Mouse (Mus musculus): ENCODE measurements around the gene Inpp5a. TPM values are rescaled to one million over a fixed set of nuclear protein-coding genes. Genes with fewer than 3 reads are reported as not detected.
A peak's percentile ranks its signal among the peaks of the same experiment; 100 is the strongest.

Gene Inpp5a
- total RNA-seq, 2 experiments from 2014 or later, result 80.9 to 101 TPM

DNA sequence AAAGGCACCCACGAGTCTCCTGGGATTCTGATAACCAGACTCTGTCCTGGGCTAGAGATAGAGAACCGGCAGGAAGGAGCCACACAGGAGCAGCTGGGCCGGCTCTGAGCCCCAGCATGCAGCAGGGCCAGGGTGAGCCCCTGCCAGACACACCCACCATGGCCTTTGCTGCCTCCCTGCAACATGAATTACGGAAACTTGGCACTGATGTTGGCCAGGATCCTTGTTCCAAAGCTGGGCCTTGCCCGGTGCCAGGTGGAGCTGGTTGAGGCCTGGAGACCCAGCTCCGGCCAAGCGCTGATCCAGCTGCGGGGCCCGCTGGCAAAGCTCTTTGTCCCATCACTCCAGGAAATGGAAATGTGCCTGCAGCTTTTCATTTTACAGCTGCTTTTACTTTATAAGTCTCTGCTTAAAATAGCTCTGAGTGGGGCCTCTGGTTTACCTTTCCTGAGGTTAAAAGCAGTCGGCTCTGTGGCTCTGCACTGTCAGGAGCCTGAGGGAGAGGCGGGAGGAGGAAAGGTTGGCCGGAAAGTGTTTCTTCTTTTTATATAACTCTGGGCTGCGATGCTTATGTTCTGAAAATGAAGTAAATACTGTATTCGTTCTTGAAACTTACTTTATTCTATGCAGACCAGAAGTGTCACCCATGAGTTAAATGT is 20.1 kb upstream of the Inpp5a start:
- peak; percentile 45 to 50 for DNase-seq (ENCODE audit: low spot score in 2 of 2)

DNA sequence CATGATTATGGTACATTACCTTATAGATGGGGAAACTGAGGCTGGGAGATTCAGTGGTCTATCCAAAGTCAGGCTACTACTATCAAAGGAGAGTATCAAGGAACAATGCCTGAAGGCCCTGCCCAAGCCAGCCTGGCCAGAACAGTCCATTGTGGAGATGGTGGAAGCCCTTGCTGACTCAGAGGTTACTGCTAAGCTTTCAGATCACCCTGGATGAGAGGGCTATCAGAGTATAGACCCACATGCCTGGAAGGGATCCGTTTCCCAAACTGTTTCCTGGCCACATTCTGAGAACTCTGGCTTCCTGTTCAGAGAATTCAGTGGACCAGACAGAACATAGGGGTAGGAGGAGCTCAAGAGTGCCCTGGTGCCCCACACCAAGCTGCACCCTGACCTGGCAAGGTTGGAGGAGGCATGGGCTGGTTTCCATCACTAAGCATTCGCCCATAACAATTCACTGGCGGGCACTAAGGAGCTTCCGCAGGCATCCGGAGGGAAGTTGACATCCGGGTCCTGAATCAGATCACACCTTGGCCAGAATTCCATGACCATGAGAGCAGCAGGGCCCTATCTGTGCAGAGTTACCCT is 19.3 kb upstream of the Inpp5a start:
- DNase-seq (ENCODE audit: low spot score in 2 of 2), result no peak

DNA sequence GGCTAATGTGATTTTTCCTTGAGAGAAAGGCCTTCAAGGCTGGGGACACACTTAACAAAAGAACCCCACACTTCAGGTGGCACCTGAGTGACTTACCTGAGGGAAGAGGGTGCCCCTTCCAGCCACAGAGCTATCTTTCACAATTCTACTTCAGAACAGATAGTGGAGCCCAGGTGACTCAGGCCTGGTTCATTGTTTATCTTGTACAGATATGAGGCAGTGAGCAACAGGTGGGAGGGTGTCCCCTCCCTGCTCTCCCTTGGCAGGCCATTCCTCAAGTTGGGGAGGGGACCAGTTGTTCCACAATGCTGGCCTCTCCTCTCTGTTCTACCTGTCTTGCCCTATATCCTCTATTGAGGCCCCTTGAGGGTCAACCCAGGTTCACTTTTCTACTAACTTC is 17.5 kb upstream of the Inpp5a start:
- DNase-seq (ENCODE audit: low spot score in 2 of 2), result no peak

DNA sequence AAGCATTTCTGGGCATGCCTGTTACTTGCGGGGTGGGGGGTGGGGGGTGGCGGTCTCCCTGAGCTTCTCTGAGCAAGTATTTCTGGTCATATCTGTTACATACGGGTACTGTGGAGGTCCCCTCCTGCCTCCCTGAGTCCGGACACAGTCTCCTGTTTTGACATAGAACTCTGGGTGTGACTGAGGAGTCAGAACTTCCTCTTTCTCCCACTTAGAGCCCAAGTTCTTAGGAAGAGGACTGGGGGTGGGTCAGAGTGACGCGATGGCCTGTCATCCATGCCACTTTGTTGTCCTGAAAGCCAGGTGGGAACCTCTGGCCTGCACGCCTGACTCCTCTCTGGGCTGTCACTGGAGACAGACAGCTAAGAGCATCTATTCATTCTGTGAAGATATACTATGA is 11.5 kb upstream of the Inpp5a start:
- no peak for DNase-seq (ENCODE audit: low spot score in 2 of 2)

DNA sequence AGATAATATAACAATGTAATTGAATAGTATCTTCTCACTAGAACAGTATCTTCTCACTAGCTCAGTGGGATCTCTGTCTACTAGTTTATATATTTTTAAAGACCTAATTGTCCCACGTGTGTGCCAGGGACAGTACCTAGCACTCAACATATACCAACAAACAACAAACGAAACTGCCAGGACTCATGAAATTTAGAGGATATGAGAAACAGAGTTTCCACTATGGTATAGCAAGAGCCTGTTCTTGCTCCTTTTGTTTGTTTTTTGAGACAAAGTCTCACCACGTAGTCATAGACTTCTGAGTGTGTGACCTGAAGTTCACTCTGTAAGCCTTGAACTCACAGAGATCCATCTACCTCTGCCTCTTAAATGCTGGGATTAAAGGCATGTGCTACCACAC is 10.6 kb upstream of the Inpp5a start:
- no peak for DNase-seq (ENCODE audit: low spot score in 2 of 2)

DNA sequence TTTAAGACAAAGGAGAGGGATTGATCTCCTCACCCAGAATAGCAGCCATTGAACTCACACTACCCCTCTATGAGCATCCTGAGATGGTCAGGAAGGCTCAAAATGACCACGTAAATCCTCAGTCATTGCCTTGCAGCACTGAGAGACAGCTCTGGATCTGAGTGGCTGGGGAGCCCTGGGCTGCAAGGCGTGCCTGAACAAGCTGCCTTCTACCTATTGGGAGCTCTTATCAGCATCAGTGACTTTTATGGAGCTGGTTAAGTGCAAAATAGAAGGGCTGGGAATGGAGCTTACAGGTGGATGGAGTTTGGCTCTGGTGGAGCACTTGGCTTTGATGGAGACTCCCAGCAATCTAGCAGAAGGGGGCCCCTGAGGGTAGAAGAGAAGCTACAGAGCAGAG is 9.2 kb upstream of the Inpp5a start:
- no peak for DNase-seq (ENCODE audit: low spot score in 2 of 2)

DNA sequence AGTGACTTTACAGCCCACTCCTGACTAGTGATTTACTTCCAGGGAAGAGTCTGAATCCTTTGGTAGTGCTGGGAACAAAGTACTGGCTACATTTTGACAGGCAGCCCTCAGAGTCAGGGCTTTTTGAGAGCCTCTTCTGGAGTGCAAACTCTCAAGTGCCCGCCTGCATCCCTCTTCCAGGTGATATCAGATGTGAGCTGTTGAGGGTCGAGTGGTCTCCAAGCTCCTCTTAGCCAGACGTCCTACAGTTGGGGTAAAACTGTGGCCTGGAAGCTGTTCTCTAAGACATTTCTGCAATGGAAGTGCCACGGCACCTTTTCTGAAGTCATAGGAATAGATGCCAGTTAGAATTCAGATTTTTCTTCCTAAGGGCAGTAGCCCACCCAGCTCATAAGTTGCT is 8.7 kb upstream of the Inpp5a start:
- DNase-seq (ENCODE audit: low spot score in 2 of 2), result no peak

DNA sequence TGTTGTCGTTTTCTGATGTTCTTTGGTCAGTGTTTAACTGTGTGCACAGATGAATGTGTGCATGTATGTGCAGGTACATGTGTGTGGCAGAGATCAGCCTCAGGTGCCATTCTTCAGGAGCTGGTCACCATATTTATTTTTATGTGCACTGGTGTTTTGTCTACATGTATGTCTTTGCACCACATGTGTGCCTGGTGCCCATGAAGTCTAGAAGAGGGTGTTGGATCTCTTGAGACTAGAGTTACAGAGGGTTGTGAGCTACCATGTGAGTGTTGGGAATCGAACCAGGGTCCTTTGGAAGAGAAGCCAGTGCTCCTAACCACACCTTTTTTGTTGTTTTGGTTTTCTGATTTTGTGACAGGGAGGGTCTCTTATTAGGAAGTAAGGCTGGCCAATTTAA is 7.0 kb upstream of the Inpp5a start:
- DNase-seq (ENCODE audit: low spot score in 2 of 2), result no peak

DNA sequence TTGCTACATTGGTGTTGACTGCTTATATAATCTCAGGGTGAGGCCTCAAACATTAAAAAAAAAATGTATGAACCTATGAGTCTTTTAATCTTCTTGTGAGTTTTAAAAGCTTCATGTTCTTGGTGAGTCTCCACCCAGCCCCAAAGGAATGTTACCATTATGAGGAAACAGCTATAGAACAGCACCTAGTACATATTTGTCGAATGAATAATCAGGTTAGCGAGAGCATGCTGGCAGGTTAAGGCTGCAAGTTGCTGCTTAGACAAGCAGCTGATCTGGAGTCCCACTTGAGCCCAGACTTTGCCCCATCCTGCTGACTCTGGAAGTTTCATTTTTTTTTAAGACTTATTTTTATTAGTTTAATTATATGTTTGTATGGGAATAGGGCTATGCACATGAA is 6.1 kb upstream of the Inpp5a start:
- no peak for DNase-seq (ENCODE audit: low spot score in 2 of 2)

DNA sequence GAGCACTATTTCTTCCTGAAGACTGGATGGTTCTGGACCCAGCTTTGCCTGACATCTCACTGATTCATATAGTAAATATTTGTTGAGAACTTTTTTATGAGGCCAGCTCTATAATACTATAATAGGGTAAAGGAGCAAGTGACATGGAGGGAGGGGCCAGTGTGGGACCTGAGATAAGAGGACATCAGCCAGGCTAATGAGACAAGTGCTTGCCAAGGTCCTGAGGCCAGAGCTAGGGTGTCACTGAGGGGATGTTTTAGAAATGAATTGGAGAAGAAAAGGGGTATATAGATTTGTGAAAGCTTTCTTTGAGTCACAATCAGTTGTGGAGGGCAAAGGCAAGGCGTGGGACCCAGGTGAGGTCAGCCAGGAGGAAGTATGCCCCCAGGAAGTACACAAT is 4.4 kb upstream of the Inpp5a start:
- DNase-seq (ENCODE audit: low spot score in 2 of 2), result no peak

DNA sequence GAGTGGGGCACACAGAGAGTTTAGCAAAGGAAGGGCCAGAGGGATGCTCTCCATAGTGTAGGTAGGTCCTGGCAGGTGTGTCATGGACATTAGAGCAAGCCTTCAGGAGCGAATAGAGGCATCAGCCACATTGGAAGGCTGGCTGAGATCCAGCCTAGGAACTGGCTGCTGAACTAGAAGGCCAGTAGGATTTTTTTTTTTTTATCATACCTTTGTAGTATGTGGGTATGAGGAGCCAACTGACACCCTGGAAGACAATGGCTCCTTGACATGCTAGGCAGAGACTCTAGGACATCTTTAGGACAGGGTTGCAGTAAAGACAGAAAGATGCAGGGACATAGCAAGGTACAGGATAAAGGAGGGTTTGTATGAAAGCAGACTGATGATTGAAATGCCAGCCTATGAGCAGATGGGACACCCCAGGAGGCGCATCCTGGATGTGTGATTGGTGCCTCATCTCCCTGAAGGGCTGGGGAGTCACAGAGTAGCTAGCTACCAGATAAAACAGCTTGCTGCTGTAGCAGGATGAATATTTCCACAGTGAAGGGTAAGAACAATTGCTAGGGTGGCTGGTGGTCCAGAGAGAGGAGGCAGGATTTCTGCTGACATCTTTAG is 3.9 kb upstream of the Inpp5a start:
- no peak for DNase-seq (ENCODE audit: low spot score in 2 of 2)

DNA sequence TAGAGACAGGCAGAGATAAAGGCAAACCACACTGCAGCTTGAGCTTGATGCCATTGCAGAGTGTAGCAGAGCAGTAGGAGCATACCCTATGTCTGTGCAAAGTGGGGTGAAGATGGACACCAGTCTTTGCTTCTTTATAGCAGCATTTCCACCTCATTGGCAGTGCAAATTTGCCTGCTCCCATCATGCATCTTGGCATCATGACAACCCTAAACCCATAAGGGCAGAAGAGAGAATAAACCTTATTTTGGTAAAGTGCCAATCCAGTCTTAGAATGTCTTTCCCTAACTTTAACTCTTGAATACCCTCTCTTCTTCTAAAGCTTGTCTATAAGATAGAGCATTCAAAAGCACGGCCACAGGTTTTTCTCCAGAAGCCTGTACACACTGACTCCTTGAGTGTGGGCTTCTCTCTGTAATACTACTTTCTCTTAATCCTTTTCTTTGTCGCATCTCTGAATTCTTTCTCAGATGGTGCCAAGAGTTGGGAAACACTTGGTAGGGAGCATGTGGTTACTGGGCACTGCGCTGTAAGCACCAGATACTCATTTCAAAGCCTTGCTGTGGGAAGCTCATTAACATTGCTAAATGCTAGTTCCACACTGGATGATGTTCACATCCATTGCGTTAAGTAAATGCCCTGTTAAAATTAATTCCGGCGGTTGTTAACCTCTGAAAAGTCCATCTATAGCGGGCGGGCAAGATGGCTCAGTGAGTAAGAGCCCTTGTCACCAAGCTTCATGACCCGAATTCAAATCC is 1.8 kb upstream of the Inpp5a start:
- no peak for DNase-seq (ENCODE audit: low spot score in 2 of 2)

DNA sequence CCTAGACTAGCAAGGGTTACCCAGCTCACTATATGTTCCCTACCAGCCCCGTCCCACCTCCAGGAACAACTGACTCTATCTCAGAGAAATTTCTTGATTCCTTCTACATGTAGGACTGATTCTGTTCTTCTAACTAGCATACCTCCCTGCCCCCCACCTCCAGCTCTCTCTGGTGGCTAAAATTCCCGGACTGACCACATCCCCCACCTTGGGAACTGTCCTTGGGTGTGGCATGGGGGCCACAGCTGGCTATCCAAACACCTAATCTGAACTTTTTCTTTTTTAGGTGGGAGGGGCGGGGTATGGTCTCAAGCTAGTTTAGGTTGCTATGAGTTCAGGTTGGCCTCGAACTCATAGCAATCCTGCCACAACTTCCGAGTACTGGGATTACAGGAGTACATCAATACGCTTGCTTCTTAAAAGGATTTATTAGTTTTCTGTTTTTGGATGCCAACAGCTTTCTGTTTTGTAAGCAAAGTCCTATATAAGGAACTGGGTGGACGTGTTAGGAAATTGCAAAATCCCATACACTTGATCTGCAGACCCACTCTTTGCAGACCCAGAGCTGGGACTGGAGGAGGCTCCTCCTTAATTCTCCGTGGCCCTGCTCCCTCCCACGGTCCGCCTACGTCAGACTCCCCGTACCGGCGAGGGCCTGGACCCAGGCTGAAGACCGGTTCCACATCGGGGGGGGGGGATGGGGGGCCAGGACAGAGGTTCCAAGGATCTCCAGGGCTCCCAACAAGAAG is 814 bp upstream of the Inpp5a start:
- DNase-seq (ENCODE audit: low spot score in 2 of 2), result no peak

DNA sequence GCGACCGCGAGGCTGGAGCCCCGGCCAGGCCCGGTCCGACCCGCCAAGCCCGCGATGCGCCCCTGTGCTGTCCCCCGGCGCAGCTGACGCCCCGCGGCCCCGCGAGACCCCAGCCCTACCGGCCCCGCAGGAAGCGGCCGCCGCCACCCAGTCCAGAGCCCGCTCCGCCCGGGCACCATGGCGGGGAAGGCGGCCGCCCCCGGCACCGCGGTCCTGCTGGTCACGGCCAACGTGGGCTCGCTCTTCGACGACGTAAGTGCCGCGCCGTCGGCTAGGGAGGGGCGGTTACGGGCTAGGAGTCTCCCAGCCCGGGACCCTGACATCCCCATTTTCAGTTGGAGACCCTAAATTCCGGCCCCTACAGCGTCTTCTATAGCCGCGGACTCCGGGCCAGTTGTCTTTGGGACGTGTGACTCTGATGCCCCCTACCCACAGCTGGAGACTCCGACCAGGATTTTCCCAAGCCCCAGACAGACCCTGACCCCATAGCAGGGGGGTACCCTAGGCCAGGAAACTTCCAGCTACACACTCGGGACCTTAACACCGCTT is 378 bp downstream of the Inpp5a start:
- DNase-seq (ENCODE audit: low spot score in 2 of 2), result no peak

DNA sequence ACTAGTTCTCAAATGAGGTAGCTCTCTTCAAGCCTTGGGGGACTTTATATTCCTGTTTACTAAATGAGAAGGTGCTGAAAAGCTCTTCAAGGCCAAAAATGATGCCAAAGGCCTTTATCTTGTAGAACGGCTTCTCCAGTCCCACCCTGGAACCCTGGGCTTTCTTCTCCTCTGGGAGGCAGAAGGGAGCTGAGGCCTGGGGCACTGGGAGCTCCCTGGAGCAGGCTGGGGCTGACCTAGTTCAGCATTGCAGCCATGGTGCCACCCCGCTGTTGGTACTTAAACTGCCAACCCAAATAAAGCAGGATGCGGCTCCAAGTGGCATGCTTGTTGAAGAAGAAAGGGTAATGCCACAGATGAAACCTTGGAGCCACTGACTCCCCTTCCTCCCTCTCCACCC is 1.5 kb downstream of the Inpp5a start:
- DNase-seq (ENCODE audit: low spot score in 2 of 2), result no peak

DNA sequence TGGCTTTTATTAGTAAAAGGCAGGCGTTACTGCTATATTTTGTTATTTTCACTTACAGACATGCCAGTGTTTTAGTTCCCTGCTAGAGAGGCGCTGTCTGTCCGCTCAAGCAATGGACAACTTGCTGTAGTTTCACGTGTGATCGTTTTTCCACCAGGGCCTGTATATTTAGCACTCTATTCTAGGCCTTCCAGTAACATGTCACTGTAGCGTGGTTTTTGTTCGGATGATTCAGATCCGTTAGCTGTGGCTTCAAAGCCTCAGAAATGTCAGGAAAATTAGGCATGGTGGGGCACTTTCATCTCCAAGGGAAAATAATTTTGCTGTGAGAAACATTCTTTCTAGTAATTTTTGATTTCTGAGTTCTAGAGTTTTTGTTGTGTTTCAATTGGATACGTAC is 2.0 kb downstream of the Inpp5a start:
- no peak for DNase-seq (ENCODE audit: low spot score in 2 of 2)

DNA sequence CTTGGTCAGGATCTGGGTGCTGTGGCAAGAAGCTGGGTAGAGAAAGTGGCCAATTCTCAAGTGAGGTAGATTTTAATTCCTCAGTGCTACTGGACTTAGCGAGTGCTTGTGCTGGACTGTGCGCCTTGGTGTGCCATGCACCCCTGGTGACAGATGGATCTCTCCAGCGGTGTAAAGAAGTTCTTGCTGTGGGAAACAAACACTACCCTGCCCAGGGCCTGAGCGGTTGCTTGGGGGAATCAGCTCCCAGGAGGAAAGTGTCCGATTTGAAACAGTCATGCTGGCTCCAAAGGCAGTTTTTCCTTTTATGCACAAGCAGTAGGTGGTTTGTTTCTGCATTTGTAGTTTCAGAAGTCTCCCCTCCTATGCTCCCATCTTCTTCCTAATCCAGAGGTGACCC is 2.8 kb downstream of the Inpp5a start:
- no peak for DNase-seq (ENCODE audit: low spot score in 2 of 2)

DNA sequence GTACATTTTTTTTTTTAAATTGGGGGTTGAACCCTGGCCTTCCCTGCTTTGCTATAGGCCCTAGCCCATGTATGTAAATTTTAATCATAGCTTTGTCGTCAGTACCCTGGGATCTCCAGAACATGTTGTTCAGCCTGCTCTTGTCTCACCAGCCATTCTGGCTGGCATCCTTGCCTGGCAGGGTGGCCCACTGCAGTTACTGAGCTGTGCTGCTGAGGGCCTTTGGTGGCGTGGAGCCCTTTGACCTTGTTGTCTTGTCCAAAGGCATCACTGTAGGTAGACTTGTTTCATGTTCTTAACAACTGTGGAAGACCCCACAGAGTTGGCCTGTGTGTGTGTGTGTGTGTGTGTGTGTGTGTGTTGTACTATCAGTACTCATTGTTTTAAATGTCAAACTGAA is 3.2 kb downstream of the Inpp5a start:
- DNase-seq (ENCODE audit: low spot score in 2 of 2), result no peak

DNA sequence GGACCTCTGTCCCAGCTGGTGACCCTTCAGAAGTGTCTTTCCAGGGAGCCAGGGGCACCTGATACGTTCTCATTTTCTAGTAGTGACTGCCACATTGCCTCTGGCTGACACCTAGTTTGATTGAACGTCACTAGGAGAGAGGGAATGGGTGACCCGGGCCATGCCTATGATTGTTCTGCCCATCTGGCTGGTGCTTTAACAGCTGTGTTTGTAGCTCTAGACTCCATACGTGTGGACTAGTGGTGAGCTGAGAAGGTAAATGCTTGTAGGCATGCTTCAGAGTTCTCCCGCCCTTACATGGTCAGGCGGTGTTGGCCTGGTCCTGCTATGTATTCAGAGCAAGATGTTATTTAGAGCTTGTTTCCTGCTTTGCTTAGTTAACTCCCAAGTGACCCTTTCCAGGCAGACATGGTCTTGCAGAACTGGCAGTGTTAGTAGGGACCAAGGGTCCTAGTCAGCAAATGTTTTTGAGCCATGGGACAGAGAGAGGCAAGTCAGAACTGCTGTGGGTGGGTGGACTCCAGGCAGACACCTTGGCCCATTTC is 3.9 kb downstream of the Inpp5a start:
- DNase-seq (ENCODE audit: low spot score in 2 of 2), result no peak

DNA sequence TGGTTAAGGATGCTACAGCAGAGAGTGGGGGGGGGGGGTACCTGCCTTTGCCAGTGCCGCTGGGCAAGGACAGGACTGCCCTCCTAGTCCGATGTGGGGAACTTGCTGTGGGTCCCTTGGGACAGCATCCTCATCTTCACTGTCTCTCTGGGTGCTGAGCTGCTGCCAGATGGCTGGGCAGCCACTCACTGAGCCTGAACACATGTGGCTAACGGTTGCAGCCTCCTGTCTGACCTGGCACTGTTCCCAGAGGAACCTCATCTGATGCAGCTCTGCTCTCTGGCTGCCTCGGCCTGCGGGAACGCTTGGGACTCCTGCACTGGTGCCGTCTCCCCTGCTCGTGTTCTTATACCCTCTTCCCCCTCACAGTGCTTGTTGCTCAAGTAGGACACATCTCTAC is 8.6 kb downstream of the Inpp5a start:
- peak in 1 of 2 experiments; percentile 50 for DNase-seq (ENCODE audit: low spot score in 2 of 2)

DNA sequence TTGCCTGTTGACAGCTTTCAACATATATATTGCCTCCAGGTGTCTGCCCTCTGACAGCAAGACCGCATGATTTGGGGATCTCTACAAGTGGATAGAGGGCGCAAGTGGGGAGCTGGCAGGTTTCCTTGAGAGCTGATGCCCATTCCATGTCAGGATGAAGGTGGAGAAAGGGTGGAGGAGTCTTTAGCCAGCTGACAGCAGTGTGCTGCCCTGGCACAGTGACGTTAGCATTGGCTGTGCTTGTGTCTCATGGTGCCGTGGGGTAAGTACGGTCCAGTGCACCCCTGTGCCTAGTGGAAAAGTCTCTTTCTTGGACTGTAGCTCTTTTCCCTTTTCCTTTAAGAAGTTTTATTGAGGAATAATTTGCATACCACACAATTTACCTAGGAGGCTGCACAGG is 9.2 kb downstream of the Inpp5a start:
- no peak for DNase-seq (ENCODE audit: low spot score in 2 of 2)
